Mouse (Mus musculus): Measurements from ENCODE around the gene Trib2.

Gene Trib2

GRCm38 (mm10) chr12:15813819-15814165, 2.9 kb downstream of the Trib2 start:
- no peak for DNase-seq (ENCODE audit: low spot score)

GRCm38 (mm10) chr12:15813133-15813818, 3.4 kb downstream of the Trib2 start:
- no peak for DNase-seq (ENCODE audit: low spot score)

GRCm38 (mm10) chr12:15812139-15812962, 4.4 kb downstream of the Trib2 start:
- DNase-seq (ENCODE audit: low spot score) = no peak

- no peak for DNase-seq (ENCODE audit: low spot score)
Observed at GRCm38 (mm10) chr12:15811682-15812081, 5.0 kb downstream of the Trib2 start.

- DNase-seq (ENCODE audit: low spot score) = no peak
Observed at GRCm38 (mm10) chr12:15810926-15811325, 5.8 kb downstream of the Trib2 start.

GRCm38 (mm10) chr12:15809657-15810056, 7.1 kb downstream of the Trib2 start:
- DNase-seq (ENCODE audit: low spot score) = no peak

GRCm38 (mm10) chr12:15809249-15809648, 7.5 kb downstream of the Trib2 start:
- DNase-seq (ENCODE audit: low spot score) = no peak

GRCm38 (mm10) chr12:15808186-15808800, 8.4 kb downstream of the Trib2 start:
- DNase-seq (ENCODE audit: low spot score) = no peak

- no peak for DNase-seq (ENCODE audit: low spot score)
Observed at GRCm38 (mm10) chr12:15804931-15805331, 11.8 kb downstream of the Trib2 start.

- no peak for DNase-seq (ENCODE audit: low spot score)
Observed at GRCm38 (mm10) chr12:15803936-15804438, 12.7 kb downstream of the Trib2 start.

- no peak for DNase-seq (ENCODE audit: low spot score)
Observed at GRCm38 (mm10) chr12:15801571-15801930, 15.2 kb downstream of the Trib2 start.

- DNase-seq (ENCODE audit: low spot score) = no peak
Observed at GRCm38 (mm10) chr12:15800914-15801570, 15.7 kb downstream of the Trib2 start.

GRCm38 (mm10) chr12:15800196-15800913, 16.4 kb downstream of the Trib2 start:
- DNase-seq (ENCODE audit: low spot score) = no peak

GRCm38 (mm10) chr12:15798019-15798418, 18.7 kb downstream of the Trib2 start:
- no peak for DNase-seq (ENCODE audit: low spot score)

GRCm38 (mm10) chr12:15795886-15796285, 20.8 kb downstream of the Trib2 start:
- no peak for DNase-seq (ENCODE audit: low spot score)

- no peak for DNase-seq (ENCODE audit: low spot score)
Observed at GRCm38 (mm10) chr12:15793336-15793735, 23.4 kb downstream of the Trib2 start.

- no peak for DNase-seq (ENCODE audit: low spot score)
Observed at GRCm38 (mm10) chr12:15790181-15790580, 26.5 kb downstream of the Trib2 start.

- no peak for DNase-seq (ENCODE audit: low spot score)
Observed at GRCm38 (mm10) chr12:15777047-15777446, 39.7 kb downstream of the Trib2 start.

- DNase-seq (ENCODE audit: low spot score) = no peak
Observed at GRCm38 (mm10) chr12:15771686-15772085, 45.0 kb downstream of the Trib2 start.

GRCm38 (mm10) chr12:15768536-15768935, 48.2 kb downstream of the Trib2 start:
- DNase-seq (ENCODE audit: low spot score) = no peak

GRCm38 (mm10) chr12:15765996-15766395, 50.7 kb downstream of the Trib2 start:
- no peak for DNase-seq (ENCODE audit: low spot score)

- DNase-seq (ENCODE audit: low spot score) = no peak
Observed at GRCm38 (mm10) chr12:15765238-15765637, 51.5 kb downstream of the Trib2 start.

All from c-Kit-positive CD71-positive TER-119-positive erythroid progenitor cells, embryonic 14.5 days (primary cell).